Mouse (Mus musculus) small intestine, adult 2 months (tissue): ENCODE data around the gene Usp29.

Experiments used
- CTCF ChIP-seq: fragments of 200-500 bp; IDR thresholded peaks from 2 replicates; pipeline ENCODE4 v1.5.1; 2012; ENCODE audit warnings: low read depth, mild to moderate bottlenecking, control low read depth, inconsistent platforms, low read length, moderate library complexity, mixed read lengths; ENCODE audit not compliant: insufficient replicate concordance, insufficient read length; ENCODE audit errors: extremely low read depth
- POLR2A ChIP-seq: fragments of 200-500 bp; IDR thresholded peaks from 2 replicates; pipeline ENCODE4 v1.6.1; 2012; ENCODE audit warnings: low read depth, mild to moderate bottlenecking, control low read depth, inconsistent platforms, low read length, moderate library complexity

GRCm38 (mm10) chr7:6825966-6826647, 95.7 kb downstream of the Usp29 start:
- TF ChIP-seq CTCF = no peak
- no peak for TF ChIP-seq POLR2A
